Mouse (Mus musculus): ENCODE data around the gene Scai. TPM values are rescaled to one million over a fixed set of nuclear protein-coding genes. Genes with fewer than 3 reads are reported as not detected.

Gene Scai
- polyA plus RNA-seq, 1 experiment: 22.6 TPM

DNA sequence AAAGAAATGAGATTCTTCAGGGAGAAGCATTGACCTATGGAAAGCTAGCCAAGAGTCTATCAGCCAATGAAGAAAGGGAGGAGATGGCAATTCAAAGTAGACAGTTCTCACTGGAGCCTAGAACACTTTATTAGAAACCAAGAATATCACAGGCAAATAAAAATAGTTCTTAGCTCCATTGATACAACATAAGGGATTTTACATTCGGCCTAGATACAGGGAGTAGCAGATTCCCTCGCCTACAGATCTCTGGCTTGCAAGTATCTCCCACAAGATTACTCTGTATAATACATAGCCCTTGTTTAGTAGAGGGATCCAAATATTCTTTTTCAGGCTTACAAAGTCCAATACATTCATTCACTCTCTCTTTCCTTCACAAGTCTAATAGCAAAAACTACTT, 4.3 kb upstream of the Scai start:
- Histone ChIP-seq H3K27ac (ENCODE audit: insufficient read depth, low read length) (no peak overlapping the region), H3K4me1 (ENCODE audit: control insufficient read depth, insufficient read depth, low read length) (no peaks in the 10 kb centered on the region), H3K4me3 (ENCODE audit: insufficient read depth, low read length) (no peak overlapping the region)
- TF ChIP-seq CTCF (IDR thresholded peaks at IDR 0.05; ENCODE audit: borderline replicate concordance, insufficient read depth, low read length) (no peak), POLR2A (IDR thresholded peaks at IDR 0.05; ENCODE audit: low read depth, low read length) (no peak)

DNA sequence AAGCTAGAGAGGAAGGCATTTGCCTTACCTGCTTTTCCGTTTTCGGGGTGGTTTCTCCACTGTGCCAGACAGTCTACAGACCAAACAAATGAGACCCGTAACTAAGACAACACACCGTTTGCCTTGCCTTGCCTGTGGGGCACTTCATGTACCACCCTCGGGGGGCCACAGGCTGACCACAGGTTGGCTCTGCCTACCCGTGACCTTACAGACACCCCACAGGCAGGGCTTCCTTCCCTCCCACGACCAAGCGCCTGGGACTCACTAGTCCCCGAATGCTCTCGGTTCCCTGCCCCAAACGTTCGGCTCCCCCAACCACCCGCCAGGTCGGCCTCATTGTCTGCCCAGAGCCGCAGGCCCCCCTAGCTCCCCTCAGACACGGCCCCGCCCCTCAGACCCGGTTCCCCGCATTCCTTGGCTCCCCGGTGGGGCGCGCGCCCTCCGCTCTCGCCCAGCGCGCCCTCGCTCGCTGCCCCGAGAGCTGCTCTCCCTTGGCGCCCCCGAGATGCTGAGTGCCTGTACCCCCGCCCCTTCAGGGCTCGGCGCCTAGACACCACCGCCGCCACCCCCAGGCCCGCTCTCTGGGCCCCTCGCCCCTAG, 473 bp downstream of the Scai start:
- Histone ChIP-seq H3K4me1 (ENCODE audit: control insufficient read depth, insufficient read depth, low read length) (no peaks in the 10 kb centered on the region), H3K4me3 (ENCODE audit: insufficient read depth, low read length) (peak overlapping the region; percentile 69), H3K27ac (ENCODE audit: insufficient read depth, low read length) (peak overlapping the region; percentile 12; the same call in 1 of the 2 replicates)
- TF ChIP-seq CTCF (IDR thresholded peaks at IDR 0.05; ENCODE audit: borderline replicate concordance, insufficient read depth, low read length) (no peak), POLR2A (IDR thresholded peaks at IDR 0.05; ENCODE audit: low read depth, low read length) (no peak)

- no peaks in the 10 kb centered on the region for H3K4me1 ChIP-seq (ENCODE audit: control insufficient read depth, insufficient read depth, low read length)
- no peak overlapping the region for H3K27ac ChIP-seq (ENCODE audit: insufficient read depth, low read length)
- TF ChIP-seq CTCF (IDR thresholded peaks at IDR 0.05; ENCODE audit: borderline replicate concordance, insufficient read depth, low read length) (no peak), POLR2A (IDR thresholded peaks at IDR 0.05; ENCODE audit: low read depth, low read length) (no peak)
- no peak overlapping the region for H3K4me3 ChIP-seq (ENCODE audit: insufficient read depth, low read length)
Observed at GRCm38 (mm10) chr2:39185942-39186341, 4.6 kb downstream of the Scai start.

GRCm38 (mm10) chr2:39183587-39183986, 6.9 kb downstream of the Scai start:
- H3K27ac ChIP-seq (ENCODE audit: insufficient read depth, low read length): no peak overlapping the region
- H3K4me3 ChIP-seq (ENCODE audit: insufficient read depth, low read length): no peak overlapping the region
- H3K4me1 ChIP-seq (ENCODE audit: control insufficient read depth, insufficient read depth, low read length): no peaks in the 10 kb centered on the region
- no peak for TF ChIP-seq CTCF (IDR thresholded peaks at IDR 0.05; ENCODE audit: borderline replicate concordance, insufficient read depth, low read length)
- no peak for TF ChIP-seq POLR2A (IDR thresholded peaks at IDR 0.05; ENCODE audit: low read depth, low read length)

DNA sequence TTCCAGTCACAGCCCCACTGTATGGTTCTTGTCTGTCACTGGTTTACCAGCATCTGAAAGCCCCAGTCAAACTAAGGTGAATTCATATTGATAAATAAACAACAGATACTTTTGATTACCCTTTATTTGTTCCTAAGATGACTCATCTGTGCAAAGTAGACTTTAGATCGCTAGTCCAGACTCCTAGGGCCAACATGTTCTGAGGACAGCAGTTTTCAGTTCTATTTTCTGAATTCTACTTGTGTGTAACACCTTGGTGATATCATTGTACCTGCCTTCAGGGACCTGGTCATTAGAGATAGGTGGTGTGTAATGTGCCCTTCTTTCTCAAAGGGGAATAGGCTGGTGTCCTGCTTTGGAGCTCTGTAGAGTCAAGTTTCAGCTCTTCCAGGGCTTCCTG, 29.5 kb downstream of the Scai start:
- no peak overlapping the region for H3K4me3 ChIP-seq (ENCODE audit: insufficient read depth, low read length)
- H3K4me1 ChIP-seq (ENCODE audit: control insufficient read depth, insufficient read depth, low read length): no peaks in the 10 kb centered on the region
- TF ChIP-seq POLR2A (IDR thresholded peaks at IDR 0.05; ENCODE audit: low read depth, low read length) (no peak), CTCF (IDR thresholded peaks at IDR 0.05; ENCODE audit: borderline replicate concordance, insufficient read depth, low read length) (no peak)
- H3K27ac ChIP-seq (ENCODE audit: insufficient read depth, low read length): no peak overlapping the region

DNA sequence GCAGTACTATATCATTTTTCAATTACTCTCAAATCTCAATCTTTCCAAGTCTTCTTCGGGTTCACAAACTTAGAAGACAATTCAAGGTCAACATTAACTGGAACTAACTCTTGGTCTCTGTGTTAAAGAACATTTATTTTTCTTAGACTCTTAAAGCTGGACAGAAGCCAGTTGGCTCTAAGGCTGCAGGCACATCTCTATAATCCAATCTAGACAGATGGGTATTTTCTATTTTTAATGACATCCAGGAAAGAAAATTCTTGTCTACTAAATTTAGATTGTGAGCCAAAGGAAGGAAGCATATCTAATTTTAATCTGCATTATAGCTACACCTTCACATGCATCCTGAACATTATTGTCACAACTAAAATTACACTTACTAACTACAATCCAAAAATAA, 32.6 kb downstream of the Scai start:
- TF ChIP-seq POLR2A (IDR thresholded peaks at IDR 0.05; ENCODE audit: low read depth, low read length): no peak
- TF ChIP-seq CTCF (IDR thresholded peaks at IDR 0.05; ENCODE audit: borderline replicate concordance, insufficient read depth, low read length): no peak
- no peaks in the 10 kb centered on the region for H3K4me1 ChIP-seq (ENCODE audit: control insufficient read depth, insufficient read depth, low read length)
- H3K4me3 ChIP-seq (ENCODE audit: insufficient read depth, low read length): no peak overlapping the region
- no peak overlapping the region for H3K27ac ChIP-seq (ENCODE audit: insufficient read depth, low read length)

GRCm38 (mm10) chr2:39156821-39157220, 33.7 kb downstream of the Scai start:
- Histone ChIP-seq H3K4me3 (ENCODE audit: insufficient read depth, low read length) (no peak overlapping the region), H3K4me1 (ENCODE audit: control insufficient read depth, insufficient read depth, low read length) (no peaks in the 10 kb centered on the region), H3K27ac (ENCODE audit: insufficient read depth, low read length) (no peak overlapping the region)
- TF ChIP-seq CTCF (IDR thresholded peaks at IDR 0.05; ENCODE audit: borderline replicate concordance, insufficient read depth, low read length) (no peak), POLR2A (IDR thresholded peaks at IDR 0.05; ENCODE audit: low read depth, low read length) (no peak)

GRCm38 (mm10) chr2:39150943-39151342, 39.6 kb downstream of the Scai start:
- TF ChIP-seq POLR2A (IDR thresholded peaks at IDR 0.05; ENCODE audit: low read depth, low read length): no peak
- no peak for TF ChIP-seq CTCF (IDR thresholded peaks at IDR 0.05; ENCODE audit: borderline replicate concordance, insufficient read depth, low read length)
- no peak overlapping the region for H3K4me3 ChIP-seq (ENCODE audit: insufficient read depth, low read length)
- H3K27ac ChIP-seq (ENCODE audit: insufficient read depth, low read length): no peak overlapping the region
- H3K4me1 ChIP-seq (ENCODE audit: control insufficient read depth, insufficient read depth, low read length): no peaks in the 10 kb centered on the region

- Histone ChIP-seq H3K27ac (ENCODE audit: insufficient read depth, low read length) (no peak overlapping the region), H3K4me3 (ENCODE audit: insufficient read depth, low read length) (no peak overlapping the region), H3K4me1 (ENCODE audit: control insufficient read depth, insufficient read depth, low read length) (no peaks in the 10 kb centered on the region)
- no peak for TF ChIP-seq POLR2A (IDR thresholded peaks at IDR 0.05; ENCODE audit: low read depth, low read length)
- TF ChIP-seq CTCF (IDR thresholded peaks at IDR 0.05; ENCODE audit: borderline replicate concordance, insufficient read depth, low read length): no peak
Observed at GRCm38 (mm10) chr2:39148075-39148474, 42.5 kb downstream of the Scai start.

- no peak overlapping the region for H3K27ac ChIP-seq (ENCODE audit: insufficient read depth, low read length)
- TF ChIP-seq CTCF (IDR thresholded peaks at IDR 0.05; ENCODE audit: borderline replicate concordance, insufficient read depth, low read length) (no peak), POLR2A (IDR thresholded peaks at IDR 0.05; ENCODE audit: low read depth, low read length) (no peak)
- no peak overlapping the region for H3K4me3 ChIP-seq (ENCODE audit: insufficient read depth, low read length)
- no peaks in the 10 kb centered on the region for H3K4me1 ChIP-seq (ENCODE audit: control insufficient read depth, insufficient read depth, low read length)
Observed at GRCm38 (mm10) chr2:39146469-39146868, 44.1 kb downstream of the Scai start.

All from embryonic fibroblast, embryonic 13.5 days (primary cell).